Mouse (Mus musculus): ENCODE measurements around the gene Urad. TPM values are rescaled to one million over a fixed set of nuclear protein-coding genes. Genes with fewer than 3 reads are reported as not detected.
A peak's percentile ranks its signal among the peaks of the same experiment; 100 is the strongest.

Gene Urad
- polyA plus RNA-seq, 1 experiment from 2014 or later: not detected

DNA sequence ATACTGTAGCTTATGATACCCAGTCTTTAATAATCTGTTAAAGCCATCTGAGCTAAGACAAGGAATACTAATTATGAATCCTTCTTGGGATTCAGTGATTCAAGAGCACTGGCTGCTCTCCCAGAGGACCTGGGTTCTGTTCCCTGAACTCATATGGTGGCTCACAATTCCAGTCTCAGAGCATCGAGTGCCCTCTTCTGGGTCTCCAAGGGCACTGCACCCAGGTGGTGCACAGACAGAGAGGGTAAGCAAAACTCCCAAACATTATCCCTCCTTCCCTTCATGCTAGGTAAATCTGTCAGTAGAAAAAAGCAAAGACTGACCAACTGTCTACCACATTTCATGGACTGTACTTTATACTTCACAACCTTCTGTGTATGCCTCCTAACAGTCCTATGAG, 23.7 kb upstream of the Urad start:
- H3K9me3 ChIP-seq: no peaks in the 10 kb centered on the region
- 78% methylated on average over 1 of the region's 1 CpGs for WGBS
- H3K4me2 ChIP-seq: no peak overlapping the region
- H3K9ac ChIP-seq: no peak overlapping the region
- ATAC-seq (replicated peaks): no peak
- no peaks in the 10 kb centered on the region for H3K4me1 ChIP-seq
- no peak overlapping the region for H3K4me3 ChIP-seq
- no peak overlapping the region for H3K27ac ChIP-seq
- H3K36me3 ChIP-seq (replicated peaks): no peaks in the 10 kb centered on the region
- no peaks in the 10 kb centered on the region for H3K27me3 ChIP-seq (replicated peaks)

DNA sequence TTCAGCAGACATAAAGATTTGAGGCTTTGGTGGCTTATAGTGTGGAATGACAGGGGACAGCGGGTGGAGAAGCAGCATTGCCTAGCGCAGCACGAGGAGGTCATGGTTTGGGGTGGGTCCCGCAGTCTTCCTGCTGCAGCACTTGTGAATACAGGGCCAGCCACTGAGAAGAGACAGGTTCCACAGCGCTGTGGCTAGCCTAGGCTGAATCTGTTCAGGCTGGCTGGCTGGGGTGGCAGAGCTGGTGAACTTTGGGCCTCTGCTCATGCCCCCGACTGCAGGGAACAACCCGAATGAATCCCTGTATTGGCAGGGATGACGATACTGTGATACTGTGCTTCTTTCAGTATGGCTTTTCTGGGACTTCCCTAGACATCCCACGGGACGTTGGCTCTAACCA, 21.7 kb upstream of the Urad start:
- H3K4me2 ChIP-seq: no peak overlapping the region
- no peak overlapping the region for H3K4me3 ChIP-seq
- no peak overlapping the region for H3K9ac ChIP-seq
- H3K36me3 ChIP-seq (replicated peaks): no peaks in the 10 kb centered on the region
- no peaks in the 10 kb centered on the region for H3K27me3 ChIP-seq (replicated peaks)
- H3K9me3 ChIP-seq: no peaks in the 10 kb centered on the region
- H3K4me1 ChIP-seq: no peaks in the 10 kb centered on the region
- WGBS: 82% methylated on average over 10 of the region's 10 CpGs
- ATAC-seq (replicated peaks): no peak
- no peak overlapping the region for H3K27ac ChIP-seq

DNA sequence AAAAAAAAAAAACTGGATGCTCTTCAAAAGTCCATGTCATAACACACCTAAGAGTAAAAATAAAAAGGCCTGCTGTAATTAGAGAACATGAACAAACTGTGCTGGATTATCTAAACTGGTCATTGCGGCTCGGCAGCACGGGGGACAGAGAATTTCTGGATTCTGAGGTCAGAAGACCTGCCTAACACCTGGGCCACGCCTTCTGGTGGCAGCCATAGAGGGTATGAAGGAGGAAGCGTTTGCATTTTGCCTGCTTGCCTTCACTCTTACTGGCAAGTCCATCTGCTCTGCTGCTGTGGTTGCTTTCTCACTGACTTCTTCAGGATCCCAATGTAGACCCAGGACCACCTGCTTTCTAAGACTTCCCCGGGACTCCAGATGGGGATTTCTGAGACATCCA, 20.7 kb upstream of the Urad start:
- no peak overlapping the region for H3K27ac ChIP-seq
- no peaks in the 10 kb centered on the region for H3K27me3 ChIP-seq (replicated peaks)
- ATAC-seq (replicated peaks): no peak
- no peak overlapping the region for H3K9ac ChIP-seq
- H3K4me1 ChIP-seq: no peaks in the 10 kb centered on the region
- 91% methylated on average over 6 of the region's 6 CpGs for WGBS
- H3K36me3 ChIP-seq (replicated peaks): no peaks in the 10 kb centered on the region
- H3K4me2 ChIP-seq: no peak overlapping the region
- H3K9me3 ChIP-seq: no peaks in the 10 kb centered on the region
- no peak overlapping the region for H3K4me3 ChIP-seq

DNA sequence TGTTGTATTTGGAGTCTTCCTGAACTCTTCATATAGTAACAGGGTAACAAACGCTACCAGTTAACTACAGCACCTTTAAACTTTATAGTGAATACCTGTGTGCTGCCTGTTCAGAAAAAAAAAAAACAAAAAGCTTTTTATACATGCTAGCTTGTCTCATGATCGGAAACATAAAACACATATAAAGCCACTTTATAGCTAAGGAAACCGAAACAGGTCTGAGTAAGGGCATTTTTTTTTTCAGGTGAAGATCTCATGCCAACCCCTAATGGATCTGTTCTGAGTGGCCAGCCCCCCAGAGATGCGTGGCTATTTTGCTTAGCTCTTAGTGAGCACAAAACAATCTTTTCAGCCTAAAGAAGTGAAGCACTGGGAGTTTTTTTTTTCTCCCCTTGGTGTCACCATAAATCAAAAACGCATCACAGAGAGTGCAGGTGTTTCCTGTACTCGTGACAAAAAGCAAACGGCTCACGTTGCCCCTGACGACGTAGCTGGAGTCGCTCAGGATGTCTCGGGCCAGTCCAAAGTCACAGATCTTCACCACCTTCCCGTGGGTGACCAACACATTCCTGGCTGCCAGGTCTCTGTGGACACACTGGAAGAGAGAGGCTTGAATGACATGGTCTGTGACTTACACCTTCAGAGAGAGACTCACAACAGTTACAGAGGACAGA, 18.6 kb upstream of the Urad start:
- H3K27ac ChIP-seq: no peak overlapping the region
- H3K4me2 ChIP-seq: no peak overlapping the region
- H3K4me1 ChIP-seq: no peaks in the 10 kb centered on the region
- no peaks in the 10 kb centered on the region for H3K9me3 ChIP-seq
- 80% methylated on average over 13 of the region's 13 CpGs for WGBS
- H3K4me3 ChIP-seq: no peak overlapping the region
- H3K27me3 ChIP-seq (replicated peaks): no peaks in the 10 kb centered on the region
- no peak for ATAC-seq (replicated peaks)
- no peak overlapping the region for H3K9ac ChIP-seq
- no peaks in the 10 kb centered on the region for H3K36me3 ChIP-seq (replicated peaks)

DNA sequence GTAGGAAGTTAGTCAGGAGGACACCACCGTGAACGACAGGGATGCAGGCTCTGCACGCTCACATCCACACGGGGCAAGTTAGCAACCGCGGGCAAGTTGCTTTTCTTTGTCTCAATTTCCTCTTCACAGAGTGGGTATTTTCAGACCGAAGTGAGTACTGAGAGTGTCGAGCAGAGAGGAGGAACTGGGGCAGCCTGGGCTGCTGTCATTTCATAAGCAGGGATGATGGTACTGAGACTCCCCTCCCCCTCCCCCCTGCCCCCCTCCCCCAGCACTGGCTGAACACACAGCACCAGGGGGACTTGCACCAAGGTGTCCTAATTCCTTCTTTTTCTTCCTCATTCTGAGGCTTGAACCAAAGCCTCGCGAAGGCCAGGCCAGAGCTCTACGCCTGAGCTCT, 17.3 kb upstream of the Urad start:
- ATAC-seq (replicated peaks): no peak

DNA sequence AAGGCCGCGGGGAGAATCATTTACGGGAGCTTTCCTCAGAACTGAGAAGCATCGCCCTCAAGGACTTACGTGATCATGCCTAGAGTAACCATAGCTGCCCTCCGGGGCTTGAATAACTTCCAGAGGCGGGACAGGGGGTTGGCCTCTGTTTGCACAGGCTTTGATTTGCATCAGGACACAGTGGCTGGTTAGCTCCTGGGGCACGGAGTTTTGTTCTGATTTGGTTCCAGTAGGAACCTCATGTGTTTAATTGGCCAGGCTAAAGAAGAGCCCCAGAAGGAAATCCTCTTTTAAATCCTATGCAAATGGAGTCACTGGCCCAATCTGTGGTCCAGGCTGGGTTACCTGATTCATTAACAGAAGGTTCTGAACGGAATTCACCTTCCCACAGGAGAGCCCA, 16.7 kb upstream of the Urad start:
- no peaks in the 10 kb centered on the region for H3K9me3 ChIP-seq
- ATAC-seq (replicated peaks): no peak
- H3K4me3 ChIP-seq: no peak overlapping the region
- no peak overlapping the region for H3K27ac ChIP-seq
- H3K36me3 ChIP-seq (replicated peaks): no peaks in the 10 kb centered on the region
- no peaks in the 10 kb centered on the region for H3K27me3 ChIP-seq (replicated peaks)
- H3K9ac ChIP-seq: no peak overlapping the region
- no peak overlapping the region for H3K4me2 ChIP-seq
- no peaks in the 10 kb centered on the region for H3K4me1 ChIP-seq
- 56% methylated on average over 9 of the region's 9 CpGs for WGBS

More for the DNA sequence above, 17.3 kb upstream of the Urad start:
- no peaks in the 10 kb centered on the region for H3K9me3 ChIP-seq
- no peak overlapping the region for H3K27ac ChIP-seq
- no peaks in the 10 kb centered on the region for H3K36me3 ChIP-seq (replicated peaks)
- no peaks in the 10 kb centered on the region for H3K4me1 ChIP-seq
- H3K9ac ChIP-seq: no peak overlapping the region
- no peak overlapping the region for H3K4me2 ChIP-seq
- no peaks in the 10 kb centered on the region for H3K27me3 ChIP-seq (replicated peaks)
- no peak overlapping the region for H3K4me3 ChIP-seq
- WGBS: 88% methylated on average over 11 of the region's 11 CpGs

DNA sequence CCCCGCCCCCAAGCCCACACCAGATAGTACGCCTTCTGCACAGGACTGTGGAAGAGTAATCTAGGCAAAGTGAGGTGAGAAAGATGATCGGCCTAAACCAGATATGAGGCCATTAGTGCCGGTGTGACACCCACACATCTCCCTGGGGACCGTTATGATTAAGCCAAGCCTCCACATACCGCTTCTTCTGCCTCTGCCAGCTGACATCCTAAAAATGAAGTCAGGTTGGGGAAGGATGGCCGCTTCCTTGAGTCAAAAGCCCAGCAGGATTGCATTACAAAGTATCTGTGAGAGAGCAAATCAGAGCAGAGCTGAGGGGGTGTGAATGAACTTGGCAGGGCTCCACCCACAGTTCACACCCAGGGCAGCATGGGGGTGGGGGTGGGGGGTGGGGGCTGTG, 10.5 kb upstream of the Urad start:
- Histone ChIP-seq H3K27me3 (replicated peaks) (0 out of 2 replicates have a peak, but pooled peaks cover 3% of the 10 kb centered on the region), H3K9me3 (no peaks in the 10 kb centered on the region), H3K4me1 (no peaks in the 10 kb centered on the region), H3K4me2 (no peak overlapping the region), H3K27ac (no peak overlapping the region), H3K4me3 (no peak overlapping the region), H3K36me3 (replicated peaks) (no peaks in the 10 kb centered on the region), H3K9ac (no peak overlapping the region)
- ATAC-seq (replicated peaks): no peak
- 54% methylated on average over 7 of the region's 7 CpGs for WGBS

DNA sequence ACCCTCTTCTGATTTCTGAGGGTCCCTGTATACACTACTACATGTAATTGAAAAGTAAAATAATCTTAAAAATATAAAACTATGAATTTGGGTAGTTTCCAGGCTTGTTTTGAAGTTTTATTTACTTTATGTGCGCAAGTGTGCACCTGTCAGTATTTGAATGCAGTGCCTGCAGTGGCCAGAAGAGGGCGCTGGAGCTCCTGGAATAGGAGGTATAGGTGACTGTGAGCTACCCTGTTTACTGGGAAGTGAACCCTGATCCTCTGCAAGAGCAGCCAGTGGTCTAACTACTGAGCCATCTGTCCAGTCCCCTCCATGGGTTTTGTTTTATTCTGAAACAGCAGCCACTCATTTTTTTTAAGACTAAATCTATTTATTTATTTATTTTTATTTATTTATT, 9.3 kb upstream of the Urad start:
- ATAC-seq (replicated peaks): no peak
- H3K4me1 ChIP-seq: no peaks in the 10 kb centered on the region
- H3K4me2 ChIP-seq: no peak overlapping the region
- H3K4me3 ChIP-seq: no peak overlapping the region
- H3K9me3 ChIP-seq: no peaks in the 10 kb centered on the region
- 46% methylated on average over 2 of the region's 2 CpGs for WGBS
- H3K36me3 ChIP-seq (replicated peaks): no peaks in the 10 kb centered on the region
- H3K9ac ChIP-seq: no peak overlapping the region
- H3K27ac ChIP-seq: no peak overlapping the region
- H3K27me3 ChIP-seq (replicated peaks): 0 out of 2 replicates have a peak, but pooled peaks cover 3% of the 10 kb centered on the region

DNA sequence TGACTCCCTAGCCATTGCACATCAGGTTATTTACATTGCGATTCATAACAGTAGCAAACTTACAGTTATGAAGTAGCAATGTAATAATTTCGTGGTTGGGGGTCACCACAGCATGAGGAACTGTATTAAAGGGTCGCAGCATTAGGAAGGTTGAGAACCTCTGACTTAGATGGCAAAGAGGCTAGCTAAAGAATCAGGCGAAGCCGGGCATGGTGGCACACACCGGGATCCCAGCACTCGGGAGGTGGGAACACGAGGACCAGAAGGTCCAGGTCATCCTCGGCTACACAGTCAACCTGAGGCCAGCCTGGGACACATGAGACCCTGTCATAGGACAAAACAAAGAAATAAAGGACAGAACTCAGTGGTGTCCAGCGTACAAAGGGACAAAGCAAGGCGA, 7.7 kb upstream of the Urad start:
- Histone ChIP-seq H3K4me2 (no peak overlapping the region), H3K4me1 (no peaks in the 10 kb centered on the region), H3K9me3 (no peaks in the 10 kb centered on the region), H3K27ac (no peak overlapping the region), H3K4me3 (no peak overlapping the region), H3K27me3 (replicated peaks) (0 out of 2 replicates have a peak, but pooled peaks cover 3% of the 10 kb centered on the region), H3K36me3 (replicated peaks) (no peaks in the 10 kb centered on the region), H3K9ac (no peak overlapping the region)
- 86% methylated on average over 11 of the region's 11 CpGs for WGBS
- no peak for ATAC-seq (replicated peaks)

DNA sequence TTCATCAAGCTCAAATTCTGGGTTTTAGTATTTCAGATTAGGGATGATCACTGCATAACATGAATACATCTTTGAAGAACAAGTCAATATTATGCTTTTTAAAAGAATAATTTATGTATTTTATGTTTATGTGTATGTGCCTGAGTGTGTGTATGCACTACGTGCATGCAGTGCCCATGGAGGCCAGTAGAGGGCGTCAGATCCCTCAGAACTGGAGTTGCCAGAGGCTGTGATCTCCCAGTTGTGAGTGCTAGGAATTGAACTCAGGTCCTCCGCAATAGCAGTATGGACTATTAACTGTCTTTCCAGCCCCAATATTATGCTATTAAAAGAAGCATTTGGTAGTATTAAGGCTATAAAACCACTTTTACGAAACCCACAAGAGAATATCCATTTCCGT, 5.4 kb upstream of the Urad start:
- H3K9ac ChIP-seq: no peak overlapping the region
- 88% methylated on average over 5 of the region's 5 CpGs for WGBS

DNA sequence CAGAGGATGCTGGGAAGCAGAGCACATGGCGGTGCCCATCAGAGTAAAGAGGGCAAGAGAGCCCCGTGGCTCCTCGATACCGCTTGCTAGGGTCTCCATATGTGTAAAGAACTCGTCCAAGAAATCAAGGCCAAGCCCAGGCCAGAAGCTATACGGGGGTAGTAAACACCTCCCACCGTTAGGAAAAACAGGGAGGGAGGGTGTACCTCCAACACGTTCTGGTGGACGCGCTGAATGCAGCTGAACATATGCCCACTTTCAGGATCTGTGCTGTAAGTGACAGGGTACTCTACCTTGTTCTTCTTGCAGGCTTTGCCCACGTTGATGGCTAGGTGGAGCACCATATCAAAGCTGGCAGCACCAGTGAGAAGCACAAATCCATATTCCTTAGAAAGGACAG, 3.7 kb upstream of the Urad start:
- Histone ChIP-seq H3K9ac (no peak overlapping the region), H3K4me3 (no peak overlapping the region), H3K36me3 (replicated peaks) (no peaks in the 10 kb centered on the region), H3K9me3 (no peaks in the 10 kb centered on the region), H3K27me3 (replicated peaks) (peaks cover 25% of the 10 kb centered on the region), H3K4me1 (no peaks in the 10 kb centered on the region), H3K4me2 (no peak overlapping the region), H3K27ac (no peak overlapping the region)
- no peak for ATAC-seq (replicated peaks)
- 75% methylated on average over 11 of the region's 11 CpGs for WGBS

More for the DNA sequence above, 5.4 kb upstream of the Urad start:
- Histone ChIP-seq H3K27ac (no peak overlapping the region), H3K36me3 (replicated peaks) (no peaks in the 10 kb centered on the region), H3K27me3 (replicated peaks) (peaks cover 11% of the 10 kb centered on the region), H3K9me3 (no peaks in the 10 kb centered on the region), H3K4me2 (no peak overlapping the region), H3K4me3 (no peak overlapping the region), H3K4me1 (no peaks in the 10 kb centered on the region)
- ATAC-seq (replicated peaks): no peak

DNA sequence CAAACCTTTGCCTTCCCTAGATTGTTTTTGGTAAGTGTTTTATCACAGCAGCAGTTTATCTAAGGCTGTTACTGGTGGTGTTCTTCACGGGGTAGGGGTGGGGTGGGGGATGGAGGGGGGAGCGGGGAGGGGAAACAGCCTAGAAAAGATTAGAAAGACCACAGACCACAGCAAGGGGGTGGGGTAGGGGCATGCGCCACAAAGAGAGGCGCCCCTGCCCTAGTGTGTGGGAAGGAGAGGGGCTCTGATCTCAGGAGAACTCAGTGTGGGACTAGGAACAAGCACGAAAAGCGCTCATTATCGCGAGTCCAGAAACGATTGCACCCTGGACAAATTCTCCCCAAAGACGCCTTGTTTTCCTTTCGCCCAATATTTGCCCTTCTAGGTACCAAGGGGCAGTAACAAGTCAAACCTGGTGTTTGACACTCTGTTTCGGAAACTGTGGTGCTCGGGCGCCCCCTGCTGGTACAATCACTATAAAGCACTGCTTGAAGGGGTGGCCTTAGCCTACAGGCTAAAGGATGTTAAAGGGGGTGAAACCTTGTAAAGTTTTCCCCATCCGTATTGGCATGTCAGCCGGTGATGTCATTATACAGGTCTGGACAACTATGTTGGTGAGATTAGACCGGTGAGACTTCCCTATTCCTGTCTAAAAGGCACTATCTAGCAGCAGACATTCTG, 1.1 kb upstream of the Urad start:
- H3K4me1 ChIP-seq: no peaks in the 10 kb centered on the region
- 20% methylated on average over 17 of the region's 17 CpGs for WGBS
- no peaks in the 10 kb centered on the region for H3K36me3 ChIP-seq (replicated peaks)
- H3K27ac ChIP-seq: no peak overlapping the region
- no peak overlapping the region for H3K4me3 ChIP-seq
- ATAC-seq (replicated peaks): no peak
- H3K9ac ChIP-seq: no peak overlapping the region
- no peaks in the 10 kb centered on the region for H3K9me3 ChIP-seq
- H3K27me3 ChIP-seq (replicated peaks): peaks cover 39% of the 10 kb centered on the region
- no peak overlapping the region for H3K4me2 ChIP-seq

DNA sequence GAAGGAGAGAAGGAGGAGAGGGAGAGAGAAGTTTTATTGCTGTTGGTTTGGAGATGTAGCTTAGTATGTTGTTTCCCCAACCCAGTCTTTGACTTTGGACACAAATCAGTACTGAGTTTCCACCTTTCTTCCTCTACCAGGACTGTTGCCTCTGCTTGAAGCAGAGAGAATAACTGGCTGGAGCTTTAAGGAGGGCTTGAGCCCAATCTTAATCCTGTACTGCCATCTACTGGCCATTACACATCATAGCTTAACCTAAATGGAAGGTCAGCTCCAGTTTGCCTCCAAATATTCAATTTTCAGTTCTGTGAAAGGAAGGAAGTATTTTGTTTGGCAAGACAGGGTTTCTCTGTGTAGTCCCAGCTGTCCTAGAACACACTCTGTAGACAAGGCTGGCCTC, 2.6 kb downstream of the Urad start:
- Histone ChIP-seq H3K9ac (no peak overlapping the region), H3K27ac (no peak overlapping the region), H3K27me3 (replicated peaks) (peaks cover 76% of the 10 kb centered on the region), H3K36me3 (replicated peaks) (no peaks in the 10 kb centered on the region), H3K4me3 (no peak overlapping the region), H3K4me1 (peaks cover 8% of the 10 kb centered on the region; the same call in 1 of the 2 replicates), H3K4me2 (no peak overlapping the region), H3K9me3 (no peaks in the 10 kb centered on the region)
- peak; percentile 55; the same call in 1 of the 2 replicates for ATAC-seq (replicated peaks)
